Mouse (Mus musculus) G1E (cell line): Measurements from ENCODE around the gene Tma7. TPM values are rescaled to one million over a fixed set of nuclear protein-coding genes. Genes with fewer than 3 reads are reported as not detected.
A peak's percentile ranks its signal among the peaks of the same experiment; 100 is the strongest.

Experiments used
- ATAC-seq: 2 replicates; pipeline ENCODE4 v1.8.0; 2016; ENCODE audit warnings: mild to moderate bottlenecking; ENCODE audit not compliant: insufficient number of reproducible peaks, poor library complexity, low FRiP score, severe bottlenecking; ENCODE audit errors: extremely low read depth
- DNase-seq: peaks from one replicate; pipeline ENCODE4 v3.0.0; 2012; ENCODE audit warnings: low spot score
- H3K27me3 ChIP-seq: 2 replicates; pipeline ENCODE4 v1.6.1; 2012; ENCODE audit warnings: mild to moderate bottlenecking, low read length, inconsistent platforms; ENCODE audit not compliant: insufficient read depth
- H3K36me3 ChIP-seq: replicated peaks from 2 replicates; pipeline ENCODE3; 2012; ENCODE audit warnings: mild to moderate bottlenecking, inconsistent platforms
- H3K4me1 ChIP-seq: 2 replicates; pipeline ENCODE4 v1.6.1; 2012; ENCODE audit warnings: low read depth, low read length, inconsistent platforms, mixed read lengths; ENCODE audit not compliant: insufficient read depth
- H3K4me3 ChIP-seq: 2 replicates; pipeline ENCODE4 v1.5.1; 2012; ENCODE audit warnings: low read depth, mild to moderate bottlenecking, inconsistent platforms, low read length, moderate library complexity, mixed read lengths
- H3K9me3 ChIP-seq: replicated peaks from 2 replicates; pipeline ENCODE4 v1.6.1; 2012; ENCODE audit warnings: inconsistent platforms
- CTCF ChIP-seq: IDR thresholded peaks from 2 replicates; pipeline ENCODE4 v1.5.1; 2012; ENCODE audit warnings: low read depth, low read length, inconsistent platforms, mixed read lengths
- GATA1 ChIP-seq: IDR thresholded peaks from 2 replicates; pipeline ENCODE4 v1.6.1; 2012; ENCODE audit warnings: borderline replicate concordance, low read length, inconsistent platforms, mixed read lengths
- GATA2 ChIP-seq: IDR thresholded peaks from 2 replicates; pipeline ENCODE4 v1.6.1; 2012; ENCODE audit warnings: low read depth, low read length, inconsistent platforms, borderline replicate concordance
- POLR2AphosphoS5 ChIP-seq: IDR thresholded peaks from 2 replicates; pipeline ENCODE4 v1.6.1; 2012; ENCODE audit warnings: low read depth, low read length, inconsistent platforms; ENCODE audit not compliant: insufficient replicate concordance
- TAL1 ChIP-seq: conservative IDR thresholded peaks from 2 replicates; pipeline ENCODE4 v1.6.1; 2012; ENCODE audit warnings: low read depth, low read length, inconsistent platforms, mixed read lengths
- polyA plus RNA-seq: library from polyadenylated mRNA; stranded (reverse); fragments of >175 nt; gene quantifications from 2 replicates; pipeline ENCODE4 v1.2.3, GENCODE M21; 2012
- total RNA-seq, 2 experiments: library from RNA; stranded (forward) in 1 of 2; stranded (reverse) in 1 of 2; fragments of 200-1000 nt in 1 of 2; fragments of >200 nt in 1 of 2; fragmentation: Nextera tagmentation in 1 of 2; gene quantifications; 2 replicates each; pipeline ENCODE4 v1.2.3; 2014 to 2017

Gene Tma7
- total and polyA plus RNA-seq, 3 experiments = 230 to 429 (median 413) TPM

GRCm38 (mm10) chr9:109053366-109053765 is 29.0 kb downstream of the Tma7 start:
- TF ChIP-seq GATA2 (no peak), POLR2AphosphoS5 (no peak), TAL1 (no peak), CTCF (no peak), GATA1 (no peak)
- ATAC-seq (no peak), DNase-seq (no peak)
- Histone ChIP-seq H3K9me3 (no peaks in the 10 kb centered on the region), H3K4me1 (peaks cover 68% of the 10 kb centered on the region), H3K4me3 (no peak overlapping the region), H3K27me3 (no peaks in the 10 kb centered on the region), H3K36me3 (peaks cover 62% of the 10 kb centered on the region)

DNA sequence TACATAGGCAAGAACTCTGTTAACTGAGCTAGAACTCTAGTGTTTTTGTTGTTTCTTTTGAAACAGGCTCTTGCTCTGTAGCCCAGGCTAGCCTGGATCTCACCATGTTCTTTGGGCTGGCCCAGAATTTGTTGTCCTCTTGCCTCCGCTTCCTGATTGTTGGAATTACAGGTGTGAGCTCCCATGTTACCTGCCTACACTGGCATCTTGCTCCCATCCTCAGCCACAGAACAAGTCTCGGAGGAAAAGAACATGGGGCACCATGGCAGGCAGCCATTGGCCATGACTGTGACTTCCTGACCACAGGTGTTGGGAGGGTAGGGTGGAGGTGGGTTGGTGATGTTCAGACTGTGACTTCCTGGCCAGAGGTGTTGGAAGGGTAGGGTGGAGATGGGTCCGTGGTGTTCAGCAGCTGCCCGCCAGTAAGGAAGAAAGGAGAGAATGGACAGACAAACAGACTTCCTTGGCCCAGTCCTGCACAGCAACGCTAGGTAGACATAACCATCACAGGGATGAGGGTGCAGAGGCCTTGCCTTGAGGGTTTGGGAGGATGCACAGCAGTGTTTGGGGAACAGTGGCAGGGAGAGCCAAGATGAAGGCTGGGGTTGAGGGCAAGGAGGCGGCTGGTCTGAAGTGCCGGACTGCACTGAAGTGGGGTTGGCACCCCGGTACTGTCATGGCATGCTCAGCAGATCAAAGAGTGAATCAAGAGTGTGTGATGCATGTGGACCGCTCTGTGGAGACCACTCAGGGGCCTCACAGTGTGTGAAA is 29.7 kb downstream of the Tma7 start:
- Histone ChIP-seq H3K4me1 (peaks cover 61% of the 10 kb centered on the region), H3K4me3 (0 out of 2 replicates have a peak overlapping the region, but pooled peaks have one; percentile 4), H3K27me3 (no peaks in the 10 kb centered on the region), H3K9me3 (no peaks in the 10 kb centered on the region), H3K36me3 (peaks cover 55% of the 10 kb centered on the region)
- no peak for DNase-seq
- TF ChIP-seq TAL1 (no peak), POLR2AphosphoS5 (no peak), GATA1 (no peak), CTCF (no peak), GATA2 (no peak)
- no peak for ATAC-seq

DNA sequence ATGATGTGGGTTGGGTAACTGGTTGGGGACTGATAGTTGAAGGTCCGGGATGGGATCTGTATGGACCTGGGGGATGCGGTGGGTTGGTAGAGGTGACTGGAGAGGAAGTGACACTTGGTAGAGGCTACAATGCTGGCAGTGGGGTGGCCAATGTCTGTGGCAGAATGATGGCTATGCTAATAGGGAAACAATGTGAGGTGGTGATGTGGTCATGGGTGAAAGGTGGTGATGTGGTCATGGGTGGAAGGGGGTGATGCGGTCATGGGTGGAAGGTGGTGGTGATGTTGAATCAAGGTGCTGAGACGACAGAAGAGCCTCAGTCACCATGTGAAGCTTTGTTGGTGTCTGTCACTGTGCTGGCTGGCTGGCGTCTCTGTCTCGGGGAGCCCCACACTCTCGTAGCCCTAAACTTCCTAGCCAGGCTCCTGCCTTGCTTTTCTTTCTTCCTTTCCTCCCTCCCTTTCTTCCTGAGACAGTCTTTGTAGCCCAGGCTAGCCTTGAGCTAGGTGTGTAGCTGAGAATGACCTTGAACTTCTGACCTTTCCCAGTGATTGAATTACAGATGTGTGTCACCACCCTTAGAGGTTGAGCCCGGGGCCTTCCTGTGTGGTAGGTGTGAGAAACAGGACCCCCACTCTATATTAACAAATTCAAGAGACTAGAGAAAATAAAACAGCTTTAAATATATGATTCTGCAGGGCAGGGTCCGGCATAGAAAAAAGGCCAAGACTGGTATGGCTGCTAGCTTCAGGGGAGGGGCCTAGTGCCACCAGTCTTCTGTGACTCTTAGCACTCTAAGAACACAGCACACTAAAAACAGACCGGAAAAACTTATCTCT is 30.5 kb downstream of the Tma7 start:
- Histone ChIP-seq H3K4me3 (no peak overlapping the region), H3K4me1 (peaks cover 53% of the 10 kb centered on the region), H3K27me3 (no peaks in the 10 kb centered on the region), H3K9me3 (no peaks in the 10 kb centered on the region), H3K36me3 (peaks cover 47% of the 10 kb centered on the region)
- TF ChIP-seq GATA2 (no peak), TAL1 (no peak), POLR2AphosphoS5 (no peak), CTCF (no peak), GATA1 (no peak)
- ATAC-seq (no peak), DNase-seq (no peak)

DNA sequence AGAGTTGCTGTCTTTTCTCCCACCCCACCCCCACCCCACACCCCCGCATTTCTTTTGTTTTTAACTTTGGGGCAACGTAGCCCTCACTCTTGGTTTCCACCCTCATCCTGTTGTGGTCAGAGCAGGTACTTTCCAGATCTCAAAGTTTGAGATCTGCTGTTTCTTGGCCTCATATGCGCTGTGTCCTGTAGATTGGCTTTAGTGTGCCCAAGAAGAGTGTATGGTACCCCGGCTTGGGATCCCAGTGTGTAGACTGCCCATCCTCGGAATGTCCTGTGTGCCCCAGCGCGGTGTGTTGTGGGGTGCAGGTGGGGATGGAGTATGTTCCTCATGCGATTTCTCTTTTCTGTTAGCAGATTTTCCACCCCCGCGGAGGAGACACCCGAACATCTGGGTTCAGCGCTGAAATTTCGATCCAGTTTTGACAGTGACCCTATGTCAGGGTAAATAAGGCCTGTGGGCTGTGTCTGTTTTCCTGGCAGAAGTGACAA is 31.3 kb downstream of the Tma7 start:
- no peak for DNase-seq
- ATAC-seq = no peak
- H3K4me3 ChIP-seq = no peak overlapping the region
- H3K27me3 ChIP-seq = no peaks in the 10 kb centered on the region
- peaks cover 48% of the 10 kb centered on the region for H3K4me1 ChIP-seq
- TF ChIP-seq GATA1 (no peak), TAL1 (no peak), POLR2AphosphoS5 (no peak), CTCF (no peak), GATA2 (no peak)
- peaks cover 42% of the 10 kb centered on the region for H3K36me3 ChIP-seq
- no peaks in the 10 kb centered on the region for H3K9me3 ChIP-seq

DNA sequence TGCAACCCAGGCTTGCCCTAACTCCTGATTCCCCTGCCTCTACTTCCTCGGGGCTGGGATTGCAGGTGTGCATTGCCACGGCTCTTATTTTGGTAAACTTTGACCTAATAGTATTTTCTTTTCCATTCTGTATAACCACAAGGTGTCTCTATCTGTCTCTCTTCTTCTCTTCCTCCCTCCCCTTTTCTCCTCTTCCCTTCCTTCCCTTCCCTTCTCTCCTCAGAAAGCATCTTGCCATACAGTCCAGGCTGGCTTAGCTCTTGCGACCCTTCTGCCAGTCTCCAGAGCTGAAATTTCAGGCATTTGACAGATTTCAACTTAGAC is 31.8 kb downstream of the Tma7 start:
- no peak for ATAC-seq
- no peaks in the 10 kb centered on the region for H3K9me3 ChIP-seq
- no peaks in the 10 kb centered on the region for H3K27me3 ChIP-seq
- peaks cover 38% of the 10 kb centered on the region for H3K36me3 ChIP-seq
- H3K4me1 ChIP-seq = peaks cover 44% of the 10 kb centered on the region
- TF ChIP-seq GATA1 (no peak), CTCF (no peak), GATA2 (no peak), TAL1 (no peak), POLR2AphosphoS5 (no peak)
- DNase-seq = no peak
- no peak overlapping the region for H3K4me3 ChIP-seq

DNA sequence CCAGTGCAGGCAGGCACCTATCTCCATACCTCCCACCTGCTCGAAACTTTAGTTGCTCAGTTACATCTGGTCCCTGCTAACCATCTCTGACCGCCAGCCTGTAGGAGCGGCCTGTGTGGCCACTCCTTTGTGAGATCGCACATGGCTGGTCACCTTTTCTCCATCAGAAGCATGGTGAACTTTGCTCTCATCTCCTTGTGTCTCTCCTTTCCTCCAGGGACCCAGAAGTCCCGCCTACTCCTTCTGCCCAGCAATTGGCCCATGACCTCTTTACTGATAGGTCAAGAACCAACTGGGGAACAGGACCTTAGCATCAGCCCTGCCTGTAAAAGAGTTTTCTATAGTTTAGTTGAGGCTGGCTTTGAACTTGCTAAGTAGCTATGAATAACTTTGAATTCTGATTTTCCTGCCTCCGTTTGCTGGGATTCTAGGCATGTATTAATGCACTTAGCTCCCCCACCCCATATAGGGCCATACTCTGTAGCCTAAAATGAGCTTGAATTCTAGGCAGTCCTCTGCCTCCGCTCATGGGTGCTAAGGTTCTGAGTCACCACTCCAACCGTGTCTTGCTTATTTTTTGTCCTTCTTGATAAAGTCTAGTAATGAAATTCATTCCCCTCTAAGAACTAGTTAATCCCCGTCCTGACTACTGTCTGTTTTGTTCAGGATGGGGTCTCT is 32.3 kb downstream of the Tma7 start:
- Histone ChIP-seq H3K9me3 (no peaks in the 10 kb centered on the region), H3K27me3 (no peaks in the 10 kb centered on the region), H3K4me1 (peaks cover 39% of the 10 kb centered on the region), H3K36me3 (peaks cover 34% of the 10 kb centered on the region), H3K4me3 (0 out of 2 replicates have a peak overlapping the region, but pooled peaks have one; percentile 30)
- DNase-seq = no peak
- no peak for ATAC-seq
- TF ChIP-seq CTCF (no peak), GATA1 (no peak)
